Mouse (Mus musculus): Measurements from ENCODE around the gene Ak2. TPM values are rescaled to one million over a fixed set of nuclear protein-coding genes. Genes with fewer than 3 reads are reported as not detected.

Ak2 gene
- polyA plus RNA-seq (2017; shearing (Covaris generic)) = 100 to 1,000 TPM; 130 to 159 TPM

DNA sequence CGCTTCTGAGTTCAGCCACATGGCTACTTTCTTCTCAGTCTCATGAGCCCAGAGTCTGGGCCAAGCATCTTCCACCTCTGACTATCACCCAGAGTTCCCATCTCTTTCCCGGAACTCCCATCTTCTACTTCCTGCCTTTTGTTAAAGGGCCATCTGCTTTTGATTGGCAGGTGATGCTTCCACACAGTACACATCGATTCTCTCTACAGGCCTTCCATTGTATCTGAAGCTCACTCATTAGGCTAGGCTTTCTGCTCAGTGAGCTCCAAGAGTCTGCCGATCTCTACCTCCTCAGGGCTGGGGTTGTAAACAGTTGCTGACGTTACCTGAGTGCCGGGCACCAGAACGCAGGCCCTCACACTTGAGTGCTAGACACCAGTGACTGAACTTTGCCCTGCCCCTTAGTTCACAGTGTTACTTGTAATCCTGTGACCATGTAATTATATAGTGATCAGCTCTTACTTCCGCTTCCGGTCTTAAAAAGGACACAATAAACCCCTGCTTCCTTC lies at the start of gene Ak2:
Gene Ak2, plus strand, starts transcription at position 459 of the 509 bp plus-strand sequence.

DNA sequence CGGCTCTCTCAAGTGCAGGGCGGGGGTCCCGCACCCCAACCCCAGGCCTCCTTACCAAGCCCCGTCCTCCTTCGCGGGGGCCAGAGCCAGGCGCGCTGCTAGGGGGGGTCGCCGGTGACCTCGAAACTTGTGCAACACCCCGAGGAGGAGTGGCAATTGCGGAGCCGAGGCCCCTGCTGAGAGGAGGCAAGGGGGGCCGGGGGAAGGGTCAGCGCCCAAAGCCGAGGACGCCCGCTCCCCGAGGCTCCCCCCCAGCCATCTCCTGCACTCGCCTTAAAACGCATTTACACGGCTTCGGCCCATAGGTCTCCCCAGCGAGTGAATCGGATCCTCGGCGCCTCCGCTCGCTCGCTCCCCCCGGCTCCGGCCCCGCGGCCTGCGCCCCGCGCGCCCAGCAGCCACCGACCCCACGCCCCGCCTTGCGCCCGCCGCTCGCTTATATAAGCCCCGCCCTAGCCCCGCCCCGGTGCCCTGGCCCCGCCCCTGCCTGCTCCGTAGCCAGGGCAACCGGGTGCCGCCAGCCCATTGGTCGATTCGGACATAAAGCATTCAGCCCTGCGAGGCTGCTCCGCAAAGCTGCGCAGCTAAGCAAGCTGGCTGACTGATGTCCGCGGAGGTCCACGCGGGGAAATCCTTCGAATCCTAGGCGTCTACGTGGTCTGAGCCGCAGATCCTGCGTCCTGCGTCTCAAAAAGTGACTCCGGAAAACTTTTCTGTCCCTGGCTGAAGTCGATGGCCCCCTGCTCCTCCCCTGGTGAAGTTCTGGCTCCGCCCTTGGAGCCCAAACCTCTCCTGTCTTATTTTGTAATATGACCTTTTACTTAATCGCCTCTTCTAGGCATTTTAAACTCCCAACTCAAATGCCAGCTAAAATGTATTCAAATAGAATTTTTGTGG lies 29.5 kb upstream of the Ak2 start, which contains the start of gene Azin2:
Gene Azin2, minus strand, starts transcription at position 414 of the 897 bp plus-strand sequence.

DNA sequence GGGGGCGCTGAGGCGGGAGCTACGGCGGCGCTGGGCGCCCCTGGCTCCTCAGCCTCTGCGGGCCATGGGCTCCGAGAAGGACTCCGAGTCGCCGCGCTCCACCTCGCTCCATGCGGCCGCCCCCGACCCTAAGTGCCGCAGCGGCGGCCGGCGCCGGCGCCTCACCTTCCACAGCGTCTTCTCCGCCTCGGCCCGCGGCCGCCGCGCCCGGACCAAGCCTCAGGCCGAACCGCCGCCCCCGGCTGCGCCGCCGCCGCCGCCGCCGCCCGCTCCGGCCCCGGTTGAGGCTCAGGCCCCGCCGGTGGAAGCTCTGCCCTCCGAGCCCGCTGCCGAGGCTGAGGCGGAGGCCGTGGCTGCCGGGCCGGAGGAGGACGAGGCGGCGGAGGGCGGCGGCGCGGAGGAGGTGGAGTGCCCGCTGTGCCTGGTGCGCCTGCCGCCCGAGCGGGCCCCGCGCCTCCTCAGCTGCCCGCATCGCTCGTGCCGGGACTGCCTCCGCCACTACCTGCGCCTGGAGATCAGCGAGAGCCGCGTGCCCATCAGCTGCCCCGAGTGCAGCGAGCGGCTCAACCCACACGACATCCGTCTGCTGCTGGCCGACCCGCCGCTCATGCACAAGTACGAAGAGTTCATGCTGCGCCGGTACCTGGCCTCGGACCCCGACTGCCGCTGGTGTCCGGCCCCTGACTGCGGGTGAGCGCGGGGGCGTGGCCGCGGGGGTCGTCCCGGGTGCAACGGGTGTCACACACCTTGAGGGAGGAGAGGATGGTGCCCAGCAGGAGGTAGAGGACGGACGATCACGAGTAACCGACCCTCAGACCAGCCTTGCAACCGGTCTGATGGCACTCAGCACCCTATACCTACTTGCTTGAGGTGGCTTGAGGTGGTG lies 66.7 kb downstream of the Ak2 start, which contains the start of gene Rnf19b:
Gene Rnf19b, plus strand, starts transcription at position 65 of the 886 bp plus-strand sequence.

Other genes with a start within 250 kb of the Ak2 start
- gene A3galt2, start 236.6 kb upstream of the Ak2 start, polyA plus RNA-seq (2017; shearing (Covaris generic)) = under 1 TPM in 1 of 2 experiments, not detected in 1; 0.12 TPM
- 10 to 100 TPM; 26.1 to 37.5 TPM for gene Zfp362, start 185.9 kb upstream of the Ak2 start, polyA plus RNA-seq (2017; shearing (Covaris generic))
- 10 to 100 TPM; 13.5 to 14.1 TPM for gene Trim62, start 108.4 kb upstream of the Ak2 start, polyA plus RNA-seq (2017; shearing (Covaris generic))
- 1 to 10 TPM in 1 of 2 experiments, under 1 TPM in 1; 0.53 to 2.3 TPM for gene Azin2, start 29.5 kb upstream of the Ak2 start, polyA plus RNA-seq (2017; shearing (Covaris generic))
- 10 to 100 TPM; 59.1 to 61.7 TPM for gene Rnf19b, start 66.3 kb downstream of the Ak2 start, polyA plus RNA-seq (2017; shearing (Covaris generic))
- not detected for gene Tmem54, start 113.6 kb downstream of the Ak2 start, polyA plus RNA-seq (2017; shearing (Covaris generic))
- under 1 TPM in 1 of 2 experiments, not detected in 1; 0.18 TPM for gene Hpca, start 130.1 kb downstream of the Ak2 start, polyA plus RNA-seq (2017; shearing (Covaris generic))
- gene Fndc5, start 145.0 kb downstream of the Ak2 start, polyA plus RNA-seq (2017; shearing (Covaris generic)) = 1 to 10 TPM in 1 of 2 experiments, under 1 TPM in 1; 0.56 to 1.0 TPM
- 10 to 100 TPM; 16.7 to 20.3 TPM for gene S100pbp, start 197.8 kb downstream of the Ak2 start, polyA plus RNA-seq (2017; shearing (Covaris generic))
- gene Yars, start 197.8 kb downstream of the Ak2 start, polyA plus RNA-seq (2017; shearing (Covaris generic)) = 10 to 100 TPM; 48.9 to 49.5 TPM

Measured in inflammation-experienced regulatory T-cells (primary cell).